ENCODE assay signal across 17 mouse cellular contexts in the genomic region with DNA sequence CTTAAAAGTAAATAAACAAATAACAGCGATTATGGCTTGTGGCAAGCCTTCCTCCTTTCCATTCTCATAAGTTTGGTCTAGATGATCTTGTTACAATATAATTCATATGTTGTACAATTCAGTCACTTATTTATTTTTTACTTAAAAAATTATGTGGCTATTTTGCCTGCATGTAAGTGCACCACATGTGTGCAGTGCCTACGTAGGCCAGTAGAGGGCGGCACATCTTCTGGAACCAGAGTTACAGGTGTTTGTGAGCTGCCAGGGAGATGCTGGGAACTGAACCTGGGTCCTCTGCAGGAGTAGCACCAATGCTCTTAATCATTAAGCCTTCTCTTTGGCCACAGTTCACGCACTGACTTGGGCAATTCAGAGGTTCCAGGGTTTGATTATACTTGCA. TPM values are rescaled to one million over a fixed set of nuclear protein-coding genes. Genes with fewer than 3 reads are reported as not detected.
DNase-seq lines count a peak whose midpoint lies in the region; ATAC-seq and TF ChIP-seq lines count a peak whose summit lies in the region.
"Had no signal": no experiment of that assay in that cellular context is flagged by ENCODE, and none has a peak within 500 bp of the region (broad histone marks: within the 10 kb centered on the region; RNA-seq: fewer than 3 reads in every experiment).

No protein-coding gene starts in this region.

- DNase-seq in midbrain, postnatal 0 days (ENCODE audit: low spot score): no peak
- DNase-seq in midbrain, embryonic 14.5 days: no peak
- DNase-seq in ZHBTc4 (ENCODE audit: low read depth, low spot score): peak; percentile 70
- DNase-seq in testis, postnatal 14 days (ENCODE audit: low spot score): peak; percentile 52
- no peak for DNase-seq in yolk sac, embryonic 10.5 days (ENCODE audit: low spot score)
- no peak for DNase-seq in spleen, postnatal 4 days (ENCODE audit: low spot score in 2 of 2)
- DNase-seq: cerebellum, postnatal 10 days; heart, postnatal 36 days; left cerebral cortex, postnatal 4 days; spleen, adult 18-20 months had no signal

- H3K36me3 ChIP-seq in intestine, postnatal 0 days (ENCODE audit: control insufficient read depth, insufficient read depth): no peaks in the 10 kb centered on the region
- no peaks in the 10 kb centered on the region for H3K36me3 ChIP-seq in intestine, embryonic 15.5 days
- H3K36me3 ChIP-seq in midbrain, postnatal 0 days (ENCODE audit: insufficient read depth, low read length): no peaks in the 10 kb centered on the region
- no peaks in the 10 kb centered on the region for H3K36me3 ChIP-seq in midbrain, embryonic 14.5 days (ENCODE audit: control insufficient read depth, insufficient read depth, low read length)
- H3K36me3 ChIP-seq: lung, embryonic 15.5 days had no signal

- no peaks in the 10 kb centered on the region; the same call in 1 of the 2 replicates for H3K4me1 ChIP-seq in intestine, postnatal 0 days (replicated peaks; ENCODE audit: control insufficient read depth, insufficient read depth, low read length)
- peaks cover 5% of the 10 kb centered on the region for H3K4me1 ChIP-seq in intestine, embryonic 15.5 days (replicated peaks)
- H3K4me1 ChIP-seq in midbrain, postnatal 0 days (ENCODE audit: insufficient read depth, low read length): peaks cover 3% of the 10 kb centered on the region; the same call in 1 of the 2 replicates
- no peaks in the 10 kb centered on the region for H3K4me1 ChIP-seq in midbrain, embryonic 14.5 days (ENCODE audit: control insufficient read depth, insufficient read depth, low read length)

- H3K27me3 ChIP-seq in intestine, postnatal 0 days (replicated peaks; ENCODE audit: control insufficient read depth, insufficient read depth, low read length): peaks cover 41% of the 10 kb centered on the region
- peaks cover 38% of the 10 kb centered on the region for H3K27me3 ChIP-seq in intestine, embryonic 15.5 days (replicated peaks)
- H3K27me3 ChIP-seq in midbrain, postnatal 0 days (ENCODE audit: insufficient read depth, low read length): peaks cover 39% of the 10 kb centered on the region
- H3K27me3 ChIP-seq in midbrain, embryonic 14.5 days (ENCODE audit: control insufficient read depth, insufficient read depth, low read length): peaks cover 40% of the 10 kb centered on the region

- 88% methylated on average over 4 of the region's 4 CpGs for WGBS in intestine, postnatal 0 days
- 82% methylated on average over 4 of the region's 4 CpGs for WGBS in intestine, embryonic 15.5 days
- WGBS in midbrain, postnatal 0 days: 85% methylated on average over 4 of the region's 4 CpGs
- 87% methylated on average over 4 of the region's 4 CpGs for WGBS in midbrain, embryonic 14.5 days

- no peak overlapping the region for H3K4me2 ChIP-seq in intestine, postnatal 0 days (replicated peaks; ENCODE audit: low read depth)
- no peak overlapping the region for H3K4me2 ChIP-seq in intestine, embryonic 15.5 days (replicated peaks)
- H3K4me2 ChIP-seq in midbrain, postnatal 0 days (ENCODE audit: low read depth, low read length, poor library complexity, severe bottlenecking): no peak overlapping the region
- H3K4me2 ChIP-seq in midbrain, embryonic 14.5 days (ENCODE audit: low read length): no peak overlapping the region

- H3K27ac ChIP-seq in intestine, postnatal 0 days (ENCODE audit: low read depth, low read length): no peak overlapping the region
- H3K27ac ChIP-seq in intestine, embryonic 15.5 days: no peak overlapping the region
- H3K27ac ChIP-seq in midbrain, postnatal 0 days (ENCODE audit: low read depth, low read length): no peak overlapping the region
- no peak overlapping the region for H3K27ac ChIP-seq in midbrain, embryonic 14.5 days (replicated peaks; ENCODE audit: low read depth, low read length)
- H3K27ac ChIP-seq: lung, embryonic 15.5 days had no signal

- H3K9ac ChIP-seq in intestine, postnatal 0 days (ENCODE audit: low read depth, low read length): no peak overlapping the region
- H3K9ac ChIP-seq in intestine, embryonic 15.5 days: no peak overlapping the region
- H3K9ac ChIP-seq in midbrain, postnatal 0 days (replicated peaks; ENCODE audit: low read length, poor library complexity, severe bottlenecking): no peak overlapping the region
- H3K9ac ChIP-seq in midbrain, embryonic 14.5 days (replicated peaks; ENCODE audit: low read length): no peak overlapping the region
- H3K9ac ChIP-seq: lung, embryonic 15.5 days had no signal

- no peaks in the 10 kb centered on the region for H3K9me3 ChIP-seq in intestine, postnatal 0 days (ENCODE audit: control insufficient read depth)
- no peaks in the 10 kb centered on the region for H3K9me3 ChIP-seq in intestine, embryonic 15.5 days
- no peaks in the 10 kb centered on the region for H3K9me3 ChIP-seq in midbrain, postnatal 0 days (ENCODE audit: low read length)
- no peaks in the 10 kb centered on the region for H3K9me3 ChIP-seq in midbrain, embryonic 14.5 days (ENCODE audit: control insufficient read depth, low read length)
- H3K9me3 ChIP-seq: lung, embryonic 15.5 days had no signal

- TF ChIP-seq CTCF in intestine, postnatal 0 days (IDR thresholded peaks at IDR 0.05; ENCODE audit: low read depth): peak; percentile 49
- peak; percentile 43 for TF ChIP-seq CTCF in midbrain, postnatal 0 days (IDR thresholded peaks at IDR 0.05)

- ATAC-seq in intestine, postnatal 0 days: no peak
- no peak for ATAC-seq in intestine, embryonic 15.5 days
- ATAC-seq in midbrain, postnatal 0 days (ENCODE audit: low FRiP score): no peak
- ATAC-seq in midbrain, embryonic 14.5 days (ENCODE audit: low FRiP score, low TSS enrichment): no peak
- ATAC-seq: activated CD4-positive, CD25-positive, alpha-beta regulatory T cell, adult 4 months had no signal

- no peak overlapping the region for H3K4me3 ChIP-seq in intestine, postnatal 0 days (ENCODE audit: low read depth, low read length)
- no peak overlapping the region for H3K4me3 ChIP-seq in intestine, embryonic 15.5 days (replicated peaks)
- H3K4me3 ChIP-seq in midbrain, postnatal 0 days (ENCODE audit: low read depth, low read length): no peak overlapping the region
- no peak overlapping the region for H3K4me3 ChIP-seq in midbrain, embryonic 14.5 days (replicated peaks; ENCODE audit: low read depth, low read length)

RNA-seq across cellular contexts. Expression of gene Grid2ip, which starts 19.0 kb away (rescaled TPM):
- polyA plus RNA-seq in intestine, postnatal 0 days (2015; fragmentation: Nextera tagmentation; extraction: Ambion mirVana): 0.04 and 0.10 TPM in 2 replicates
- polyA plus RNA-seq in intestine, embryonic 15.5 days (2015; fragmentation: Nextera tagmentation; extraction: Ambion mirVana): 0.11 and 0.15 TPM in 2 replicates
- 2.3 and 2.8 TPM in 2 replicates for total RNA-seq in midbrain, postnatal 0 days (2014; rRNA removed)
- 0.33 and 0.60 TPM in 2 replicates for polyA plus RNA-seq in midbrain, postnatal 0 days (2015; fragmentation: Nextera tagmentation; extraction: Ambion mirVana)
- 0.29 and 0.31 TPM in 2 replicates for polyA plus RNA-seq in midbrain, embryonic 14.5 days (2014; fragmentation: Nextera tagmentation; extraction: Ambion mirVana)
- total RNA-seq: heart, adult 8-10 months; heart, postnatal 36 days had no signal
- polyA plus RNA-seq: activated CD4-positive, CD25-positive, alpha-beta regulatory T cell, adult 4 months; neural tube, embryonic 11.5 days; thymus, postnatal 0 days had no signal

RNA-seq across cellular contexts. Expression of gene Kdelr2, which starts 27.5 kb away (rescaled TPM):
- polyA plus RNA-seq in intestine, postnatal 0 days (2015; fragmentation: Nextera tagmentation; extraction: Ambion mirVana): 429 and 451 TPM in 2 replicates
- polyA plus RNA-seq in intestine, embryonic 15.5 days (2015; fragmentation: Nextera tagmentation; extraction: Ambion mirVana): 339 and 371 TPM in 2 replicates
- 82.4 and 97.3 TPM in 2 replicates for total RNA-seq in midbrain, postnatal 0 days (2014; rRNA removed)
- 128 and 138 TPM in 2 replicates for polyA plus RNA-seq in midbrain, postnatal 0 days (2015; fragmentation: Nextera tagmentation; extraction: Ambion mirVana)
- 134 and 139 TPM in 2 replicates for polyA plus RNA-seq in midbrain, embryonic 14.5 days (2014; fragmentation: Nextera tagmentation; extraction: Ambion mirVana)

RNA-seq across cellular contexts. Expression of gene Zdhhc4, which starts 47.1 kb away (rescaled TPM):
- polyA plus RNA-seq in intestine, postnatal 0 days (2015; fragmentation: Nextera tagmentation; extraction: Ambion mirVana): 46.5 and 52.4 TPM in 2 replicates
- polyA plus RNA-seq in intestine, embryonic 15.5 days (2015; fragmentation: Nextera tagmentation; extraction: Ambion mirVana): 63.8 and 64.9 TPM in 2 replicates
- 70.8 and 93.0 TPM in 2 replicates for total RNA-seq in midbrain, postnatal 0 days (2014; rRNA removed)
- 94.5 and 96.9 TPM in 2 replicates for polyA plus RNA-seq in midbrain, postnatal 0 days (2015; fragmentation: Nextera tagmentation; extraction: Ambion mirVana)
- polyA plus RNA-seq in midbrain, embryonic 14.5 days (2014; fragmentation: Nextera tagmentation; extraction: Ambion mirVana): 75.1 and 84.3 TPM in 2 replicates

Comparison
In these comparisons a context has a peak if more than half of its experiments do, and no peak if none do; other contexts are left out.
1. DNase-seq: peak in ZHBTc4 (single experiment) and testis, postnatal 14 days (single experiment); none in midbrain, postnatal 0 days (single experiment), midbrain, embryonic 14.5 days (single experiment), yolk sac, embryonic 10.5 days (single experiment) and spleen, postnatal 4 days (0 of 2).